Comparison of ENCODE assay signal across 23 mouse cellular contexts in genomic region chr15:94524956-94525355, GRCm38 (mm10). TPM values are rescaled to one million over a fixed set of nuclear protein-coding genes. Genes with fewer than 3 reads are reported as not detected.
"Had no signal": no experiment of that assay in that cellular context is flagged by ENCODE, and none has a peak within 500 bp of the region (broad histone marks: within the 10 kb centered on the region; RNA-seq: fewer than 3 reads in every experiment).

No protein-coding gene starts in this region.

- H3K27me3 ChIP-seq: lung, embryonic 15.5 days; midbrain, embryonic 12.5 days; neural tube, embryonic 13.5 days; neural tube, embryonic 15.5 days had no signal

- H3K4me3 ChIP-seq: lung, embryonic 15.5 days; midbrain, embryonic 12.5 days; myocyte; neural tube, embryonic 13.5 days; neural tube, embryonic 15.5 days had no signal

- H3K9ac ChIP-seq: liver, postnatal 0 days; lung, embryonic 15.5 days; midbrain, embryonic 12.5 days; neural tube, embryonic 13.5 days; neural tube, embryonic 15.5 days had no signal

- DNase-seq: liver, postnatal 0 days; lung, adult 2 months; lung, postnatal 14 days; lung, postnatal 36 days; midbrain, embryonic 14.5 days; retina, postnatal 1 day; right cerebral cortex, adult 18-20 months; right cerebral cortex, postnatal 25 days; right cerebral cortex, postnatal 4 days; spleen, adult 18-20 months; thymus, adult 18-20 months; thymus, postnatal 14 days; thymus, postnatal 36 days had no signal

- H3K4me1 ChIP-seq: lung, embryonic 15.5 days; midbrain, embryonic 12.5 days; neural tube, embryonic 13.5 days; neural tube, embryonic 15.5 days had no signal

- ATAC-seq: liver, postnatal 0 days; lung, postnatal 0 days; midbrain, embryonic 16.5 days had no signal

- H3K9me3 ChIP-seq: lung, embryonic 15.5 days; midbrain, embryonic 12.5 days; neural tube, embryonic 13.5 days; neural tube, embryonic 15.5 days had no signal

- H3K4me2 ChIP-seq: lung, embryonic 15.5 days; midbrain, embryonic 12.5 days; neural tube, embryonic 13.5 days; neural tube, embryonic 15.5 days had no signal

- H3K36me3 ChIP-seq: lung, embryonic 15.5 days; neural tube, embryonic 13.5 days; neural tube, embryonic 15.5 days had no signal

- H3K27ac ChIP-seq: lung, embryonic 15.5 days; macrophage; midbrain, embryonic 12.5 days; neural tube, embryonic 13.5 days; neural tube, embryonic 15.5 days had no signal

RNA-seq across cellular contexts. Expression of gene Adamts20, which starts 59.7 kb away (rescaled TPM):
- total RNA-seq: megakaryocyte progenitor cell, adult 5-6 weeks had no signal
- polyA plus RNA-seq: liver, postnatal 0 days; macrophage; myocyte; small intestine, adult 2 months had no signal
